Mouse (Mus musculus) urinary bladder, postnatal 4 days (tissue): ENCODE data around the gene Siva1.
A peak's percentile ranks its signal among the peaks of the same experiment; 100 is the strongest.

Experiments used
- DNase-seq, 2 experiments: peaks; one replicate each; pipeline ENCODE4 v3.0.0; 2021 to 2022; ENCODE audit warnings: low spot score in 2 of 2

Gene Siva1

DNA sequence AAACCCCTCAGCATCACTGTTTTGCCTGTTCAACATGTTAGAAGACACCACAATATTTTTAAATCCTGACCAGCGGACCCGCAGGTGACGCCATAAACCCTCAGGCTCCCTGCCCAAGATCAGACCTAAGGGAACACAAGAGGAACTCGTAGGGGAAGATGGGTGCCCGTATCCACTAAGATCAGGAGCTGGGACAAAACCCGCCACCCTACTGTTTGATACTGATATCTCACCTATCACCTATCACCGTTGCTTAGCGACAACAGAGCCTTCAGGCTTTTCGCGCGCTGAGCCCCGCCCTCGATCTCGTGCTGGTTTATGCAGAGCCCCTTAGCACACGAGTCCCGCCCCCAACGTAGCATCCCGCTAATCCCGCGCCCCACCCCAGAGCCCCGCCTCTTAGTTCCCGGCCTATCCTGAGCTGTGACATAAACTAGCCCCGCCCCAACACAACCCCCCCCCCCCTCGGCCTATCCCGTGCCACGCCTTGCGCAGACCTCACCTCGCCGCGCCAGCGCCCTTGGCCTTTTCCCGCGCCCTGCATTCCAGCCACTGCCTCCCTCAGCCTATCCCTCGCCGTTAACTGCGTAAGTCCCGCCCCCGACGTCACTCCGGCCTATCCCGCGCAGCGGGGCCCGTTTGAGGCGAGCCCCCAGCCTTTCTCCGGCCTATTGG is at the start of gene Siva1:
Gene Siva1 (plus strand): TSS at position 500 of the 675 bp plus-strand sequence.
- peak; percentile 99 for DNase-seq

DNA sequence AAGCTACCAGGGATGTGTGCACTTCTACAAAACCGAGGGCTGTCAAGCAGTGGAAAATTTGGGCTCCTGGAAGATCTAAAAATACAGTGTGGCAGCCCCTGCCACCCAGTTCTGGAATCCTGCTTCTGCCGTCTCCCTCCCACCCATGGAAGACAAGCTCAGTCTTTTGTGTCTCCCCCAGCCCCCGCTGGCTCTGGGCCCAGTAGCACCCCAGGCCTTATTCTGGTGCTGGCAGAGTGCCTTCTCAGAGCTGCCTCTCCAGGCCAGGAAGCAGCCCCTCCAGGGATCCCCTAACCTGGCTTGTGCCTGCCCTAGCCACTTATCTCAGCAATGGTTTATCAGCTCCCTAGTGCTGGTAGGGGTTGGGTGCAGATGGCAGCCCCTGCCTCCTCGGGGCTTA is 49.5 kb upstream of the Siva1 start:
- no peak for DNase-seq

DNA sequence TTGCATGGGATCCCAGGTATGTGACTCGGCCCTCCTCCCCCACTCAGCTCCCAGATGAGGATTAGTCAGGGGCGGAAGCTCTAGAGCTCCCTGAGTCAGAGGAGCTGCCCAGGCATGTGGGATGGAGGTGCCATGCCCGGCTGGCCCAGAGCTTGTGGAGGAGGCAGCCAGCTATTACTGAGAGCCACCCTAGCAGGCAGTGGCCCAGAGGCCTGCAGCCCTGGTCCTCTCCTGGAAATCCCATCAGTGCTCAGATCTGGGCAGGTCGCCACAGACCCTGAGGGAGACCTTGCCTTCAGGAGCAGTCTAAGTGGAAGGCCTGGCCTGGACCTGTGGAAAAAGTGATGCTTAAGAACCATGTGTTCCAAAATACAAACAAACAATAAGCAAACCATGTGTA is 48.9 kb upstream of the Siva1 start:
- DNase-seq, result no peak

DNA sequence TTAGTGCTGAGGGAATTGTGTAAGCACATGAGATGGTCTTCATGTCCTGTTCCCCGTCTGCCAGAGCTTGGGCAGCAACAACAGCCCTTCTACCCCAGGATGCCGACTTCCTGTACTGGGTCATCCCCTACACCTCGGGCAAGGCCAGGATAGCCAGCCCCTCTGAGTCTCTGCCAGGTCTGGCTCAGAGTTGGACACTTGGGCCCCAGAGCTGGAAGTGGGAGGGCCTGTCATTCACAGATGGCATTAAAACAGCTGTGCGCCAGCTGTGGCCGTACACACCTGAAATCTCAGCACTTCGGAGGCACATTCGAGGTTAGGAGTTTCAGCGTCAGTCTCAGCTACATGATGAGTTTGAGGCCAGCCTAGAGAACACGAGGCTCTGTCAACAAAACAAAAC is 48.0 kb upstream of the Siva1 start:
- no peak for DNase-seq

DNA sequence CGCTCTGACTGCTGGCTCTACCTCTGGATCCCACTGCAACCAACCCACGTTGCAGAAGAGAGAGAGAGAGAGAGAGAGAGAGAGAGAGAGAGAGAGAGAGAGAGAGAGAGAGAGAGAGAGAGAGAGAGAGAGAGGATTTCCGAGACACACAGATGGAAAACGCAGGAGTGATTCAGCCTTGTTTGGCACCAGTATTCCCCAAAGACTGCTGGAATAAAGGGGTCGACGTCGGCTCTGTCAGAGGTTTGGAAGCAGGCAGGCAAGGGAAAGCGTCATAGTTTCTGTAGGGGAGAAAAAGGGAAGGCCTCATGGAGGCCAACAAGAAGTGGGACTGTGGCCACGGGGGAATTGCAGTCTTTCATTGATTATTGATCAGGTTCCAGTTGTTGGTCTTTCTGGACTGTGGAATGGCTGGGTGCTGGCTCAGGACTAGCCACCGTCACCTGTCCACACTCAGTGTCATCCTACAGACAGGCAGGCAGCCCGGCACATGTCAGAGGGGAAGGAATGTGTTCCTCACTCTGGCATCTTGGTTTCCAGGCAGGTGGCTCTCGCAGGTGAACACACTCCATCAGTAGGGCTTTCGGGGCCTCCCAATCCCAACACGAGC is 47.5 kb upstream of the Siva1 start:
- DNase-seq, result no peak

DNA sequence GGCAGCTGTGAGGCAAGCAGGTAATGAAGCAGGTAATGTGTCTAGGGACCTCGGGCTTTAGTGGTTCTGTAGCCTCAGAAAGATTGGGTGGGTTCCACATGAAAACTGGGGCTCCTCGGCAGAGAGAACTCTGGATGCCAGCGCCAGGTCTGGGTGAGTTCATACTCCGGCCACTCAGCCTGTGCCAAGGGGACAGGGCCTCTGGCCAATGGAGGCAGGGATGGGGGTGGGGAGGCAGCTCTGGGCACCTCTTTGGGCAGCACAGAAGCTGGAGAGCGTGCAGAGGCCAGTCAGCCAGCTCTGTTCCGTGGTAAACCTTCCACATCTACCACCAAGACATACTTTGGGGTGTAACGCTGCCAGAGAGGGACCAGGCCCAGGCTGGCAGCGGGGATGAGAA is 46.9 kb upstream of the Siva1 start:
- no peak for DNase-seq

DNA sequence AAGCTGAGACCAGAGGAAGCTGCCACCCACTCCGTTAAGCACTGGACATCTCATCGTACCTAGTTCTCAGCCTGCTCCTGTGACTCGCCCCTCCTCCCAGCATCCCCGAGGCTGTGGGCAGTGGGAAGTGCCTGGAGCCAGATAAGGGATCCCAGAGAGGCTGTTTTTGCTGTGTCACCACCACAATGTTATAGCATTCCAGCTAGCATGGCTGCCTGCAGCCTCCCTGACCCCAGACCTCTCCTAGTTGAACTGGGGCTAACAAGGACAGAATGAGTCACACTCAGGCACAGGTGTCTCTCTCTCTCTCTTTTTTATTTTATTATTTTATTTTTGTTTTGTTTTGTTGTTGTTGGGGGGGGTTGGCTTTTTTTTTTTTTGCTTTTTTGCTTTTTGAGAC is 45.3 kb upstream of the Siva1 start:
- no peak for DNase-seq

DNA sequence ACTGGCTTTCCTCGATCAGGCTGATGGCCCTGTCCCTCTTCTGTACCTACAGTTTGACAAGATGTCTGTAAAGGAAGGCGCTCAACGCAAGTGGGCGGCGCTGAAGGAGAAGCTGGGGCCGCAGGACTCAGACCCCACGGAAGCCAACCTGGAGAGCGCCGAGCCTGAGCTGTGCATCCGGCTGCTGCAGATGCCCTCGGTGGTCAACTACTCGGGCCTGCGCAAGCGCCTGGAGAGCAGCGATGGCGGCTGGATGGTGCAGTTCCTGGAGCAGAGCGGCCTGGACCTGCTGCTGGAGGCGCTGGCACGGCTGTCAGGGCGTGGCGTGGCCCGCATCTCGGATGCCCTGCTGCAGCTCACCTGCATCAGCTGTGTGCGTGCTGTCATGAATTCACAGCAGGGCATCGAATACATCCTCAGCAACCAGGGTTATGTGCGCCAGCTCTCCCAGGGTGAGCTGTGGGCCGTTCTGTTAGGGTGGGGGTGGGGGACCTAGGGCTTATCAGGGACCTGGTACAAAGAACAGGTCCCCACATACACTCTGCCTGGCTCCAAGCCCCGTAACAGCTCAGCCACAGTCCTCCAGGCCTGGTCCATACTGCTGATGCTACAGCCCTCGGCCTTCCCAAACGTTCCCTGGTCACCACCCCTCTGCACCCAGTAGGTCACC is 44.4 kb upstream of the Siva1 start:
- DNase-seq, result no peak

DNA sequence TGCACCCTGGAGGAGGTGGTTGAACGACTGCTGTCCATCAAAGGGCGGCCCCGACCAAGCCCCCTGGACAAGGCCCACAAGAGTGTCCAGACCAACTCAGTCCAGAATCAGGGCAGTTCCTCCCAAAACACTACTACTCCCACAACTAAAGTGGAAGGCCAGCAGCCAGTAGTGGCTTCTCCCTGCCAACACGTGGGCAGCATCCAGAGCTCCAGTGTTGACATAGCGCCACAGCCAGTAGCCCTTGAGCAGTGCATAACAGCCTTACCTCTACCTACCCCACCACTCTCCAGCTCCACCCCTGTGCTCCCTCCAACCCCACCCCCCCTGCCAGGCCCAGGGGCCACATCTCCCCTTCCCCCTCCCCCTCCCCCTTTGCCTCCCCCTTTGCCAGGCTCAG is 40.5 kb upstream of the Siva1 start:
- DNase-seq, result no peak

DNA sequence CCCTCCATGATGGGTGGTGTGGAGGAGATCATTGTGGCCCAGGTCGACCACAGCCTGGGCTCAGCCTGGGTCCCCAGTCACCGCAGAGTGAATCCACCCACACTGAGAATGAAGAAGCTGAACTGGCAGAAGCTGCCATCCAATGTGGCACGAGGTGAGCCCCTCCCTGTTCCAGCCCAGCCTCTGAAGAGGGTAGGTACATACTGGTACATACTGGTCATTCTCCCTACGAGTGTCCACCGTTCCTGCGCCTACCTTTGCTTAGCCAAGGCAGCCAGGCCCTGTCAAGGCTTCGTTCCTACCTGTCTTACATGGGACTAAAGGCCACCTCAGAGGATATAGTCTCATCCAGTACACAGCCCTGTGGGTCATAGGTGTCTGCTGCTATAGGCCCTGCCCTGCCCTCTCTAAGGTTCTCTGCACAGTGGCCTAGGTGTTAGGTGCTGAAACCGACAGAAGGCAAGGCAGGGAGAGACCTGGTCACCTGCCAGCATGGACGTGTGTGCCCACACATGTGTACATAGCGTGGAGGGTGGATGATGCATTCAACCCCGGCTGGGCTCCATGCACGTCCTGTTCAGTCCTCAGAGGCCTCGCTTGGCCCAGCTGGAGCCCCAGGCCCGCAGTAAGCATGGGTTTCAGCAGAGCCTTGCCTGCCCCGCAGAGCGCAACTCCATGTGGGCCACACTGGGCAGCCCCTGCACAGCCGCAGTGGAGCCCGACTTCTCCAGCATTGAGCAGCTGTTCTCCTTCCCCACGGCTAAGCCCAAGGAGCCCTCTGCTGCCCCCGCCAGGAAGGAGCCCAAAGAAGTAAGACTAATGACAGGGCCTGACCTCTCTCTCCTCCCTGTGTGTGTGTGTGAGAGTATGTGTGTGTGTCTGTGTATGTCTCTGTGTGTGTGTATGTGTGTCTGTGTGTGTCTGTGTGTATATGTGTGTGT is 39.5 kb upstream of the Siva1 start:
- peak; percentile 58 to 72 for DNase-seq

DNA sequence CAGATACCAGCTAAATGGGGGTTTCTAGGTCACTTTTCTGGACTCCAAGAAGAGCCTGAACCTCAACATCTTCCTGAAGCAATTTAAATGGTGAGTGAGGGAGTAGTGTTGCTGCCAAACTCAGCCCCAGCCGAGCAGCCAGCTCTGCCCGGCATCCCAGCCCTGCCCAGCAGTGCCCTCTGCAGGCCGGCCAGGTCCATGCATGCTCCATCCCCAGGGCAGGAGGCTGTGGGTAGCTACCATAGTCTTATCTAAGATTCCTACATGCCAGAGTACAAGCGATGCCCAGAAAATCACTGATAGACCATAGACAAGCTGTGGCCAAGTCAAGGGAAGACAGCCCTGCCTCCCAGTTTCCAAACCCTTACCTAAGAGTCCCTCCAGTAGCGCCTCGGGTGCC is 38.7 kb upstream of the Siva1 start:
- DNase-seq, result peak; percentile 73 to 82

DNA sequence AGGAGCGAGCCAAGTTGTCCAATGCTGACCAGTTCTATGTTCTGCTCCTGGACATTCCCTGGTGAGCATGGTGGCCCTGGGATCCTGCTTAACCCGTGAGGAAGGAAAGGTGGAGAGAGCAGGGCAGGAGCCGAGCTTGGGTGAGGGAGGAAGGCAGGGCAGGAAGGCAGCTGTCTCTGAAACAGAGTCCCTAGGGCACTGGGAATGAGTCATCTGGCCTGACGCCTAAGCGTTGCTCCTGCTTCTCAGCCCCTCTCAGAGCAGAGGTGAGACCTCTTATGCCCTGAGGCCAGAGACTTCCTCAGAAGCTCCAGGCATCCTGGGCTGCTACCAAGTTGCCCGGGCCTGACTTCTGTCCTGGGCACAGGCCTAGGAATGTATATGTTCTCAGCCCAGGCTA is 37.5 kb upstream of the Siva1 start:
- no peak for DNase-seq

DNA sequence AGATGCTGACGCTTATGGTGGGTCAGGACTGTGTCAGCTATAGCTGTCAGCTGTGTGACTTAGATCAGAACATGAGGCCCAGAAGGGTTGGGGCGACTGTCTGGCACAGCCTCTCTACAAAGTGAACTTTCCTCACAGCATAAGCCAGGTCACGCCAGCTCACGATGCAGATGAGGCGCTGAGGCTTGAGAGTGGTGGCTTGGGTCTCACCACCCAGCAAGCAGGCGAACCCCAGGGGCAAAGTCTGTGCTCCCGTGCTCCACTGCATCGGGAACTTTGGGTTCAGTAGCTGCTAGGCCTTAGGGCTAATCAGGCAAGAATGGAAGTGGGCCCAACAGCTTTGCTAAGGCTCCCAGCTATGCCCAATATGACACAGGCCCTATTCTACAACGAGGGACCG is 35.4 kb upstream of the Siva1 start:
- no peak for DNase-seq

DNA sequence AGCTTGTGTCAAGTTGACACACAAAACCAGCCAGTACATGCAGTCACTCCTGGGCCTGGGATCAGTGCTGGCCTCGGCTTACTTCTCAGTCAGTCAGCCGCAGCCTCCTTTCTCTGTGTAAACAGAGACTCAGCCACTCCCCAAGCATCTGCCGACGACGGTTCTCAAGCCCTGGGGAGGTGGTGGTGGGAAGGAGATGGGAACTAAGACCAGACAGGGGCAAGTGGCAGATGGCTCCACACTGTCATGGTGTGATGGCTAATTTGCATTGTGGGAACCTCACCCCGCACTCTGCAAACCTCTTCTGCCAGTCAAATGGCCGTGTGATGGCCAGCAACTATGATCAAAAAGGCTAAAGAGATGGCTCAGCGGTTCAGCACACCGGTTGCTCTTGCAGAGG is 27.8 kb upstream of the Siva1 start:
- no peak for DNase-seq

DNA sequence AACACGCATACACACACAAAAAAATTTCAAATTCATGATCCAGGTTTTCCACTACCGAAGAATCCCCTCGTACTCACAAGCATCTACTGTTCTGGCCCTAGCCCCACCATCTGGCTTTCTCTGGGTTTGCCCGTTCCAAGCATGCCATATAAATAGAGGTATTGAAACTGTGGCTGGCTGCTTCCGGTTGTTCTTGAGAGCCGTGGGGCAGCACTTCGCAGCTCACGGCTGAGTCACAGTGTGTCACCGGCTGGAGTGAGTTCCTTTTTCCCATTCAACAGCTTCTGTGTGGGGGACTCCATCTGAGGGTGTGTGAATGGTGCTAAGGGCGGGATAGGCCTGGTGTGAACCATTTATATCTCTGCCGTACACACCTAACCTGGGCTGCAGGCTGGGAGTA is 27.3 kb upstream of the Siva1 start:
- no peak for DNase-seq

DNA sequence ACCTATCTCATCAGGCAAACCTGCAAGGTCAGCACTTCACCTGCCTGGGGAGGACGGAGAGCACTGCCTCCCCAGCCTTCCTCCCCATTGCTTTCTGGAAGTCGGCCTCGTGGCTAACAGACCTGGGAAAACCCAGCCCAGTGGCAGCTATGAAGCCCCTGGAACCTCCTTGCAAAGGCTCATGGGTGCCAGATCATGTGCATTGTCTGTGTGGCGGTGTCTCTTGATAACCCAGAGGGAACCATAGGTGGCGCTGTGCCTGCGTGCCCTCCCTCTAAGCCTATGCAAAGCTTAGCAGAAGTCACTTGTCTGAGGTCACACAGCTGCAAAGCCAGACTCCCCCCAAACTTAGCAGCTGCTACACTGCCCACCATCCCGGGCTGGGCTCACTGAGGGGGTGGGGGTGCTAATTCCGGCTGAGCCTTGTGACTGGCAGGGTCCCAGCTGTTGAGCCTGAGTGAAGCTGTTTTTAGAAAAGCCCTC is 26.5 kb upstream of the Siva1 start:
- DNase-seq, result peak; percentile 49 to 67

DNA sequence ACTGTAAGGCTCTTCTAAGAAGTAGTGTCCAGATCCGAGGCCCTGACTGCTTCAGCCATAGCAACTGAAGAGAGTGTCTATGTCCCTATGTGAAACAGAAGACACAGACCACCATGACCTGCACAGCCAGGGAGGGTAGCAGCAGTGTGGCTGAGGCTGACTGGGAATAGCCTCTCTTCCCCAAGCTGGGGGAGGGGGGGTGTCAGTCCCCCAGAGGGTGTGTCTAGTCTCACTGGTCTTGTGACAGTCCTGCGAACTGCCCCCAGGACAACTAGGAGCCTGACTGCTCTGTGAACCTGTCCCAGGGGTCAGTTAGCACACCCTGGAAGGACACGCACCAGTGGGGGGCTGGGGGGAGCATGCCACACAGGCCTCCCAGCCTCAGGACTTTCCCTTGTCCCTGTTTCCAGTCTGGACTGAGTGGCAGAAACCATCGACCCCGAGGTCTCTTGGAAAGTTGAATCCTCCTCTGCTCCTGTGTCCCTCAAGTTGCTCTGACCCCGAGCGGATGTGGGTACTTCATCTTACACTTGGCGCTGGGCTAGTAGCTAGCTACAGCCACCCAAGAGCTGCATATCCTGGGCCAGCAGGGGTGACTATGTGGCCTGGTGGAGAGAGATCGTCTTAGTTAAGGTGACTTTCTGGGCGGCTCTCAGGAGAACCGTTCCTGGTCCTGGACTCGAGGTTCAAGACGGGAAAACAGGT is 25.3 kb upstream of the Siva1 start:
- DNase-seq, result no peak

DNA sequence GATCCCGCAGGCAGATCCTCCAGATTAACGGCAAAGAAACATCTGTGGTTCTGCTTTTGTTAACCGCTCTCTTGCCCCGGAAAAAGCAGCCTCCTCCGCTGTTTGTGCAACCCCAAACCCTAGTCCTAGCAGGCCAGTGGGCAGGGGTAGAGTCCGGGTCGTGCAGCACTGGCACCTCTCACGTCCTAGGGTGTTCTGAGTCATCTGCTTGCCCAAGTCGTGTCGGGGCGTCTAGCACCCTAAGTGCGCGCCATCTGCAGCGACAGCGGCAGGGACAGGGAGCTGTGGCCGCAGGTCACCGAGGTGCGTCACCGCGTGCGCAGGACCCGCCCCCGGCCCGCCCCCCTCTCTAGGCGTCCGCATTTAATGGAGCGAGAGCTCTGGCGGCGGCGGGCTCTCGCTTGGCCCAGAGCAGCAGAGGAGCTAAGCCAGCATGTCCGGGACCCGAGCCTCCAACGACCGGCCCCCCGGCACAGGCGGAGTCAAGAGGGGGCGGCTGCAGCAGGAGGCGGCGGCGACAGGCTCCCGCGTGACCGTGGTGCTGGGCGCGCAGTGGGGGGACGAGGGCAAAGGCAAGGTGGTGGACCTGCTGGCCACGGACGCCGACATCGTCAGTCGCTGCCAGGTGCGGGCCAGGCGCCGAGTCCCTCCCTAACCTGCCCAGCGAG is 24.7 kb upstream of the Siva1 start, which contains the start of gene Adssl1:
Gene Adssl1 (plus strand): TSS at position 360 of the 668 bp plus-strand sequence.
- DNase-seq, result peak in 1 of 2 experiments; percentile 49

DNA sequence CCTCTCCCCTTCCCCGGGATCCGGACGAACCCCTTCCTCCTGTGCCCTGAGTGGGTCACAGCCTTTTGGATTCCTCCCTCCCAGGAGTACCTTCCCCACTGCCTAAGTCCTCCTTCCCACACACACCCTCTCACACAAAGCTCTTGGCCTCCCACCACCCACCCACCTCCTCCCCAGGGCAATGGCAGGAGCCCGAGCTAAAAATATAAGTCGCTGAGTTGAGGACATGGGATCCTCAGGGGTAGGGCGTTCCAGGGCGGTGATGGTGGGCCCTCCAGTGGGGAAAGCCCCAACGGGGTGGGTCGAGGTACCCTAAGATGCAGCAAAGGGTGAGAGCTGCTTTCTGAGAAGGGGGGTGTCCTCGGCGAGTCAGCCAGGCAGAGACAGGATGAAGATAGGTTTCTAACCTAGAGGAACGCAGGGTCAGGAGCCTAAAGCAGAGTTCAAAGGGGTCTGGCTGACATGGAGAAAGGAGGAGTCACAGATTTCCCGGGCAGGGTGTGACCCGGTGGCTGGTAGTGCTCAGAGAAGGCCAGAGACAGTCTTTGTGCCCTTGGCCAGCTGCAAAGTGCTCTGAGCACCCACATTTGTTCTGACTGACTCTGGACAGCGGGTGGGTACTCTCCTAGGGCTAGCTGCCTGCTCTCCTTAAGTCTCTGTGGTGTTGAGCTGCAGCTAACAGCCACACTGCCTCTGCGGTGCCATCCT is 24.0 kb upstream of the Siva1 start:
- DNase-seq, result no peak

DNA sequence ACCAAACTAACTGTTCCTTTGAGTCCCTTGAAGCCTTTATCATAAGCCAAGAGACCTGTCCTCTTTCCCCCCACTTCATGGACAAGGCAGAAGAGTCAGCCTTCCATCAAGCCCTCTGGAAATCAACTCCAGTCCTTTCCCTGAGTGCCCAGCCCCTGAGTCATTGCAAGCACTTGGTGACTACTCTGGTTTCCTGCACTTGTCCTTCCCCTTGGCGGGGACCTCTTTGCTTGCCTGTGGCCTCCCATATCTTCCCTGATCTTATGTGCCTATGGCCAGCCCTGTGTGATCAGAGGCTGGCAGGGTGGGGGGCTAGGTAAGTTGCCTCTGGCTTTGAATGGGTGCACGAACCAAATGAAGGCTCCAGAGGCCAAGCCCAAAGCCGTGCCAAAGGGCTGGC is 22.6 kb upstream of the Siva1 start:
- DNase-seq, result no peak
